Mouse (Mus musculus) heart, postnatal 10 days (tissue): Measurements from ENCODE around the gene Rasgrp1. TPM values are rescaled to one million over a fixed set of nuclear protein-coding genes. Genes with fewer than 3 reads are reported as not detected.

Experiments
- DNase-seq, 2 experiments: peaks; one replicate each; pipeline ENCODE4 v3.0.0; 2021
- intact Hi-C: fragments of 180-260 bp; cut with DNase I; formaldehyde crosslinking; loops from one replicate; pipeline ENCODE4 v1.15.1; 2025
- total RNA-seq, 2 experiments: library from RNA; stranded (reverse); gene quantifications; 2 replicates each; pipeline ENCODE4 v1.2.3; 2021

Rasgrp1 gene
- total RNA-seq, 2 experiments from 2014 or later = 0.57 to 1.1 TPM

- DNase-seq = no peak
- intact Hi-C loops = no loop called here
Observed at GRCm38 (mm10) chr2:117262184-117262583, 80.6 kb downstream of the Rasgrp1 start.

- intact Hi-C loops = no loop called here
- DNase-seq = no peak
Observed at GRCm38 (mm10) chr2:117257617-117258016, 85.2 kb downstream of the Rasgrp1 start.

- DNase-seq = no peak
- intact Hi-C loops = no loop called here
Observed at GRCm38 (mm10) chr2:117255415-117255814, 87.4 kb downstream of the Rasgrp1 start.

- DNase-seq = peak in 1 of 2 experiments; percentile 36
- intact Hi-C loops = no loop called here
Observed at GRCm38 (mm10) chr2:117250001-117250510, 92.7 kb downstream of the Rasgrp1 start.

- intact Hi-C loops = no loop called here
- peak; percentile 94 to 97 for DNase-seq
Observed at GRCm38 (mm10) chr2:117249255-117250000, 93.4 kb downstream of the Rasgrp1 start, which contains the start of gene Fam98b. Gene Fam98b (plus strand): TSS chr2:117249739.

GRCm38 (mm10) chr2:117241953-117242352 lies 100.8 kb downstream of the Rasgrp1 start:
- intact Hi-C loops = no loop called here
- DNase-seq = no peak

GRCm38 (mm10) chr2:117231257-117231656 lies 111.5 kb downstream of the Rasgrp1 start:
- intact Hi-C loops = loop anchor here (1.0 to 5.0 kb wide), 3 partner anchors 51 to 334 kb away; partner anchors contain the start of gene Spred1
- peak; percentile 85 to 91 for DNase-seq

GRCm38 (mm10) chr2:117230261-117230660 lies 112.5 kb downstream of the Rasgrp1 start:
- intact Hi-C loops = loop anchor here (5.0 kb wide), 1 partner anchor 108 kb away; the partner anchor contains the start of gene Spred1
- DNase-seq = no peak

Other genes with a start within 250 kb of the Rasgrp1 start
- 10 to 100 TPM; 23.7 to 30.8 TPM for gene Spred1, start 221.6 kb downstream of the Rasgrp1 start, total RNA-seq
- gene Fam98b, start 93.3 kb downstream of the Rasgrp1 start, total RNA-seq = 10 to 100 TPM; 25.8 to 28.3 TPM